Mouse (Mus musculus): ENCODE measurements at regions not wholly inside any gene's neighbourhood (a gene's known extent, or its start where the extent isn't known, plus 50 kb on each side); places are given as distances from the start of the nearest gene placed in this dataset.
A peak's percentile ranks its signal among the peaks of the same experiment; 100 is the strongest.

GRCm38 (mm10) chr9:101464727-101465427 is 213.3 kb upstream of the Ppp2r3a start:
- DNase-seq: no peak
- intact Hi-C loops (cut with DNase I): no loop called here

GRCm38 (mm10) chr9:101458947-101459627 is 207.5 kb upstream of the Ppp2r3a start:
- intact Hi-C loops (cut with DNase I): no loop called here
- DNase-seq: no peak

GRCm38 (mm10) chr9:101458306-101458946 is 206.8 kb upstream of the Ppp2r3a start:
- no peak for DNase-seq
- intact Hi-C loops (cut with DNase I): no loop called here

- intact Hi-C loops (cut with DNase I): no loop called here
- DNase-seq: no peak
Observed at GRCm38 (mm10) chr9:101446316-101446715, 194.7 kb upstream of the Ppp2r3a start.

- intact Hi-C loops (cut with DNase I): no loop called here
- no peak for DNase-seq
Observed at GRCm38 (mm10) chr9:101445764-101446163, 194.2 kb upstream of the Ppp2r3a start.

- intact Hi-C loops (cut with DNase I): no loop called here
- no peak for DNase-seq
Observed at GRCm38 (mm10) chr9:101445293-101445692, 193.7 kb upstream of the Ppp2r3a start.

- intact Hi-C loops (cut with DNase I): no loop called here
- DNase-seq: peak in 1 of 2 experiments; percentile 16
Observed at GRCm38 (mm10) chr9:101439856-101440255, 188.3 kb upstream of the Ppp2r3a start.

- no peak for DNase-seq
- intact Hi-C loops (cut with DNase I): no loop called here
Observed at GRCm38 (mm10) chr9:101438564-101439180, 187.1 kb upstream of the Ppp2r3a start.

GRCm38 (mm10) chr9:101424974-101425670 is 173.5 kb upstream of the Ppp2r3a start:
- no peak for DNase-seq
- intact Hi-C loops (cut with DNase I): no loop called here

GRCm38 (mm10) chr9:101423041-101423440 is 171.4 kb upstream of the Ppp2r3a start:
- intact Hi-C loops (cut with DNase I): no loop called here

GRCm38 (mm10) chr9:101422006-101422405 is 170.4 kb upstream of the Ppp2r3a start:
- no peak for DNase-seq
- intact Hi-C loops (cut with DNase I): no loop called here

More at GRCm38 (mm10) chr9:101423041-101423440, 171.4 kb upstream of the Ppp2r3a start:
- DNase-seq: no peak

- intact Hi-C loops (cut with DNase I): no loop called here
Observed at GRCm38 (mm10) chr9:101421136-101421535, 169.5 kb upstream of the Ppp2r3a start.

GRCm38 (mm10) chr9:101420181-101420580 is 168.6 kb upstream of the Ppp2r3a start:
- intact Hi-C loops (cut with DNase I): no loop called here

More at GRCm38 (mm10) chr9:101421136-101421535, 169.5 kb upstream of the Ppp2r3a start:
- DNase-seq: no peak

GRCm38 (mm10) chr9:101417660-101418059 is 166.1 kb upstream of the Ppp2r3a start:
- intact Hi-C loops (cut with DNase I): no loop called here

More at GRCm38 (mm10) chr9:101420181-101420580, 168.6 kb upstream of the Ppp2r3a start:
- no peak for DNase-seq

GRCm38 (mm10) chr9:101416321-101416720 is 164.7 kb upstream of the Ppp2r3a start:
- no peak for DNase-seq
- intact Hi-C loops (cut with DNase I): no loop called here

More at GRCm38 (mm10) chr9:101417660-101418059, 166.1 kb upstream of the Ppp2r3a start:
- no peak for DNase-seq

GRCm38 (mm10) chr9:101413071-101413633 is 161.6 kb upstream of the Ppp2r3a start:
- DNase-seq: peak; percentile 26 to 47
- intact Hi-C loops (cut with DNase I): no loop called here

GRCm38 (mm10) chr9:101411951-101412350 is 160.4 kb upstream of the Ppp2r3a start:
- DNase-seq: no peak
- intact Hi-C loops (cut with DNase I): no loop called here

- no peak for DNase-seq
- intact Hi-C loops (cut with DNase I): no loop called here
Observed at GRCm38 (mm10) chr9:101411532-101411880, 159.9 kb upstream of the Ppp2r3a start.

GRCm38 (mm10) chr9:101410783-101411531 is 159.4 kb upstream of the Ppp2r3a start:
- intact Hi-C loops (cut with DNase I): no loop called here
- DNase-seq: no peak
